Mouse (Mus musculus): ENCODE data around the gene Abtb2.

Gene Abtb2

GRCm38 (mm10) chr2:103731423-103731822 lies 165.3 kb downstream of the Abtb2 start:
- DNase-seq (ENCODE audit: low spot score in 2 of 2) = no peak

GRCm38 (mm10) chr2:103742821-103743220 lies 176.7 kb downstream of the Abtb2 start:
- DNase-seq (ENCODE audit: low spot score in 2 of 2) = no peak

GRCm38 (mm10) chr2:103743536-103743935 lies 177.4 kb downstream of the Abtb2 start:
- DNase-seq (ENCODE audit: low spot score in 2 of 2) = no peak

- DNase-seq (ENCODE audit: low spot score in 2 of 2) = peak; percentile 35 to 64
Measured at GRCm38 (mm10) chr2:103743988-103744387, 177.9 kb downstream of the Abtb2 start.

GRCm38 (mm10) chr2:103745481-103745880 lies 179.4 kb downstream of the Abtb2 start:
- DNase-seq (ENCODE audit: low spot score in 2 of 2) = no peak

GRCm38 (mm10) chr2:103746096-103746495 lies 180.0 kb downstream of the Abtb2 start:
- no peak for DNase-seq (ENCODE audit: low spot score in 2 of 2)

- DNase-seq (ENCODE audit: low spot score in 2 of 2) = no peak
Measured at GRCm38 (mm10) chr2:103746761-103747160, 180.7 kb downstream of the Abtb2 start.

GRCm38 (mm10) chr2:103747891-103748290 lies 181.8 kb downstream of the Abtb2 start:
- DNase-seq (ENCODE audit: low spot score in 2 of 2) = no peak

GRCm38 (mm10) chr2:103749091-103749490 lies 183.0 kb downstream of the Abtb2 start:
- DNase-seq (ENCODE audit: low spot score in 2 of 2) = no peak

- DNase-seq (ENCODE audit: low spot score in 2 of 2) = no peak
Measured at GRCm38 (mm10) chr2:103751771-103752170, 185.7 kb downstream of the Abtb2 start.

- peak in 1 of 2 experiments; percentile 25 for DNase-seq (ENCODE audit: low spot score in 2 of 2)
Measured at GRCm38 (mm10) chr2:103754614-103755013, 188.5 kb downstream of the Abtb2 start.

- DNase-seq (ENCODE audit: low spot score in 2 of 2) = no peak
Measured at GRCm38 (mm10) chr2:103755458-103756085, 189.5 kb downstream of the Abtb2 start.

- peak in 1 of 2 experiments; percentile 12 for DNase-seq (ENCODE audit: low spot score in 2 of 2)
Measured at GRCm38 (mm10) chr2:103760421-103760820, 194.3 kb downstream of the Abtb2 start.

- DNase-seq (ENCODE audit: low spot score in 2 of 2) = peak; percentile 99
Measured at GRCm38 (mm10) chr2:103760906-103761716, 195.0 kb downstream of the Abtb2 start, which contains the start of gene Nat10. Gene Nat10, minus strand, starts transcription at chr2:103761270.

- DNase-seq (ENCODE audit: low spot score in 2 of 2) = no peak
Measured at GRCm38 (mm10) chr2:103761993-103762392, 195.9 kb downstream of the Abtb2 start.

GRCm38 (mm10) chr2:103762492-103762891 lies 196.4 kb downstream of the Abtb2 start:
- DNase-seq (ENCODE audit: low spot score in 2 of 2) = no peak

All from natural killer cell, adult 2 months (primary cell).